Mouse (Mus musculus) right cerebral cortex, adult 2 months (tissue): ENCODE data around the gene Ctsk.

ENCODE experiments used
- DNase-seq, 2 experiments: peaks; one replicate each; pipeline ENCODE4 v3.0.0; 2021 to 2022; ENCODE audit warnings: low spot score in 2 of 2

Gene Ctsk

DNA sequence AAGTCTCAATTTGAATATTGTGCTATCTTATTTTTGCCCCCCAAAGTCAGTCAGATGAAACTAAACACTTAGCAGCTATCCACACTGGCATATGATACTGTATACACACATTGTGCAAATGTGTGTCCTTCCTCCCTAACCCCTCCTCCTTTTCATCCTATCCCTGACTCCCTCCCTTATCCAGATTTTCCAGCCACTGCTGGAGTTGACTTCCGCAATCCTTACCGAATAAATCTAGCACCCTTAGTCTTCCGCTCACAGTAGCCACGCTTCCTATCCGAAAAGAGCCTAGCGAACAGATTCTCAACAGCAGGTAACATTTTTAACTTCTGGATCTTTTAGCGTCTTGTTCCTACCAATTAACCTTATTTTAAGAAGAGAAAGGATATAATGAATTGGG, at the start of gene Ctsk:
Gene Ctsk, plus strand, starts transcription at position 233 of the 400 bp plus-strand sequence.
- DNase-seq: no peak

DNA sequence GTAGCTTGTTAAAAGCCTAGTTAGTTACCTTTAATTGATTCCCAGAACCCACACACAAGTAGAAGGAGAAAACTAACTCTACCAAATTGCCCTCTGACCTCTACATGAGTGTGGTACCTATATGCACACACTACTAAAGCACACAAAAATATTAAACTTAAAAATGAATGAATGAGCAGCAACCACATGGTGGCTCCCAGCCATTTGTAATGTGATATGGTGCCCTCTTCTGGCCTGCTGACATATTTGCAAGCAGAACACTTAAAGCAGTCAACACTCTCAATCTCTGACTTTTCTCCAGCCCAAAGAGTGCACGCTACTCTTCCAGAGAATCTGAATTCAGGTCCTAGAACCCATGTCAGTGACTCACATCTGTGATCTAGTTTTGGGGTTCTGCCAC, 48.6 kb upstream of the Ctsk start:
- peak; percentile 36 to 50 for DNase-seq

DNA sequence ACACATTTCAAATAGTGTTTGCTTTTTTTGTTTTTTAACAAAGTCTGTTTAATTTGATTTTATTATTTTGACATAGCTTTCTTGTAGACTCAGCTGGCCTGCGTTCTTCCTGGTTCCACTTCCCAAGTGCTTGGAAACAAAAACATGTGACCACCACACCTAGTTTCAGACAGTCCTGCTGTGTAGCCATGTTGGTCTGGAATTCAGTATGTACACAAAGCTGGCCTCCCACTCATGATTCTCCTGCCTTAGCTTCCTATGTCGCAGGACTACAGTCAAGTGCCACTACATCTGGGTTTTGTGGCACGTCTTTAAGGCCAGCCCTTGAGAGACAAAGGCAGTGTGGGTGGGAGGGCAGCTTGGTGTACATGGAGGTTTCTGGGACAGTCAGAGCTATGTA, 48.1 kb upstream of the Ctsk start:
- no peak for DNase-seq

DNA sequence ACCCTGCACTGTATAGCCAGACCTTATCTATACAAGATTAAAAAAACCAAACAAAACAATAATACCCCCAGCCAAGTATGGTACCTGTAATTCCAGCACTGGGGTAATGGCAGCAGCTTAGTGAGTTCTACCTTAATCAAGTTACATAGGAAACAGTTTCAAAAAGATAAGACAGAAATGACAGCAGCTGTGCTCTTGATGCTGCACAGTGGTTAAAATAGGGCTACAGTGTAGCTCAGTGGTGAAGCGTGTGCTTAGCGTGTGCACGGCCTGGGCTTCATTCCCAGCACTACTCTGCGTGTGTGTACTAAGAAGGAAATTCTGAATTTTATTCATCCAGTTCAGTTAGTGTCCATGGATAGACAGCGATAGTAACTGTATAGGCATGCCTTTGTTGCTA, 42.7 kb upstream of the Ctsk start:
- no peak for DNase-seq

DNA sequence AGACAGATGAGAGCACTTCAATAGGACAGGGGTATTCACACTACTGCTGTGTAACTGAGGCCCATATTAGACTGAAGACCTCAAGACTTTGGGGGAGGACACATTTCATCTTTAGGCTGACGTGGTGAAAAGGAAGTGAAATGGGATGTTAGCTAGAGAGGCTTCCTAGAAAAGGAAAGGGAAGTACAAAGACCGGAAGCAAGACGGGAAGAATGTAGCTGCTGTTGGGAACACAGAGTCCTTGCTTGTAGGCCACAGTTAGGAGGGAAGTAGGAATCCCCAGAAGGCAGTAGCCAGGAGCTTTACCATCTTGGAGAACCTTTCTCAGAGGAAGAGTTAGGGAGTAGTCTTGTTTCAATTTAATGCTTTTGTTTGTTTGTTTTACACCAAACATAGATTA, 41.3 kb upstream of the Ctsk start:
- no peak for DNase-seq

DNA sequence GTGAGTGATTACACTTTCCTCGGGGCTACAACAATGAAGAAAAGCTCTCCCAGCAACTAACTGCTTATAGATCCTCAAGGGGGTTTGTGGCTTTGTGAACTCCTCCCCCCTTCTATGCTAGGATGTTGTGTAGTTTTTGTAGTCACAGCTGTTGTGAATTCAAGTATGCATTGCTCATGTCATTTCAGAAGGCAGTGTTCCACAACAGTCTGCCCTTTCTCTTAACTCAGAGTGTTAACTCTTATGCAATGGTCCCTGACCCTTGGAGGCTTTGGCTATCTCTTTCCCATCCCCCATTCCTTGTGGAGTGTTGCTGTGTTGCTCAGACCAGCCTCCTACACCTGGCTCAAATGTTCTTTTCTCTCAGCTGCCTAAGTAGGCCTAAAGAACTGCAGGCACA, 39.7 kb upstream of the Ctsk start:
- DNase-seq: no peak

DNA sequence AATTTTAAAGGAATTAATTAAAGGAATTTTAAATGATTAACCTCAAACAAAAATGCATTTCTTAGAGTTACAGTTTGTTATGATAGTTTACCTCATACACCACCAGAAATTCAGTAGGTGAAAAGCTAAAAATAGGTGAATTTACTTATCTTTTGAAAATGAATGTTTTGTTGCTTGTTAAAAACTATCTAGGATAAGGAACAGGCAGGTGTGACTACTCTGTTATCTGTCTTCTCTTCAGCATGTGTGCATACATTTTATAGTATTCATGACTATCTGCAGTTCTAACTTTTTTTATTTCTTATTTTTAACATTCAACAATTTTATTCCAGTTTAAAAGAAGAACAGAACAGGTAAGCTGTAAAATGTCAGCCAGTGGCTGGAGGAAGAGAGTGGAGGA, 35.2 kb upstream of the Ctsk start:
- DNase-seq: no peak

DNA sequence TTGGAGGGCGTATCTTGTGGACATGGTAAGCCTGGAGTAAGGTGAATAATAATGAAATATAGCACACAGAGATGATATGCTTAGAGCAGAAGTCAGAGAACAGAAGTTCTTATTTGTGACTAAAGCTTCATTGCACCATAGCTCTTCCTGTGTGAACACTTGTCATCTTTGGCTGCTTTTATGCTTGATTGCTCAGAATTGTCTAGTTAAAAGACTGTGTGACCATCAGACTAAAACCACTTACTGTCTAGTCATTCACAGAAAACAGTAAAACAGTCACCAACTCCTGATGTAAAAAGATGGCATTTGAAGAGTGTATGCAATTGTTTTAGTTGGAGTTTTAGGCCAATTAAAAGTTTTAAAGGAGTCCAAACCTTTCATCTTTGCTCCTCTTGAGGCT, 20.1 kb upstream of the Ctsk start:
- DNase-seq: no peak

DNA sequence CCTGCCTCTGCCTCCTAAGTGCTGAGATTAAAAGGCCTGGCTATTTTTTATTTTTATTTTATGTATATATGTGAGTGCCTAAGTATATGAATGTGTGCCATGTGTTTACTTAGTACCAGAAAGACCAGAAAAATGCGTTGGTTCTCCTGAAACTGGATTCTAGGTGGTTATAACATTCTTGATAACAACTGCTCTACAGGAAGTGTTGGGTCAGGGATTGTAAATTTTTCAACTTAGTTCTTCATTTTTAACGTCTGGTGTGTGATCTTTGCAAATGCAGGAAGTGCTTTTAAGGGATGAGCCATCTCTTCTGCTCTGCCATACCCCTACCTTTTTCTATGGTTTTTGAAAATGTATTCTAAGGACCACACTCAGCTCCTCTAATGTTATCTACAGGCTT, 12.6 kb upstream of the Ctsk start:
- DNase-seq: no peak

DNA sequence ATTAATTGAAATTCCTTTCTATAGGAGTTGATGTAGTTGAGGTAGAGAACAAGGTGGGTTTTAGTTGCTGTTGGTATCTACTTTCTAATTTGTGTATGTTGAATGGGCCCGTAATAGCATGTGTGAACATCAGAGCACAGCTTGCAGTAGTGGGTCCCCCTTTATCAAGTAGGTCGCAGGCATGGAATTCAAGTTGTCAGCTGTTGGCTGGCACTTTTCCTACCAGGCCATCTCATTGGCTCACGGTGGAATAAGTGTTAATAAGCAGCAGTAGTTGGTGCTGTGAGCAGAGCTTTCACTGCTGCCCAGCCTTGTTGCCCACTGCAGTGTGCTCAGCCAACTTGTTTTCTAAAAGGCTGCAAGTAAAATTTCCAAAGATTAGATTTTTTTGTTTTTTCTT, 10.4 kb upstream of the Ctsk start:
- no peak for DNase-seq

DNA sequence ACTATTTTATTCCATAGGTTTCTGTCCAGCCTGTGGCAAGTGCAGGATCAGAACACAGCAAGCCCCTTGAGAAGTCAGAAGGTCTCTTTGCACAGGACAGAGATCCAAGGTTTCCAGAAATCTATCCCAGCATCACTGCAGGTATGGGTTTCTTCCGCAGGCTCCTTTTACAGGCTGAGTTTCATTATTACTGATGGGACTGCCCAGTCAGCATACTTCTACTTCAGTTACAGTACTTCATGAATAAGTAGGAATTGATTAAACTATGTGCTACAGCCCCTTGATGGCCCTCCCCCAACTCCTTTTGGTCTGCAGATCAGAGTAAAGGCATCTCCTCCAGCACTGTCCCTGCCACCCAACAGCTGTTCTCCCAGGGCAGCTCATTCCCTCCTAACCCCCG, 8.8 kb upstream of the Ctsk start:
- no peak for DNase-seq

DNA sequence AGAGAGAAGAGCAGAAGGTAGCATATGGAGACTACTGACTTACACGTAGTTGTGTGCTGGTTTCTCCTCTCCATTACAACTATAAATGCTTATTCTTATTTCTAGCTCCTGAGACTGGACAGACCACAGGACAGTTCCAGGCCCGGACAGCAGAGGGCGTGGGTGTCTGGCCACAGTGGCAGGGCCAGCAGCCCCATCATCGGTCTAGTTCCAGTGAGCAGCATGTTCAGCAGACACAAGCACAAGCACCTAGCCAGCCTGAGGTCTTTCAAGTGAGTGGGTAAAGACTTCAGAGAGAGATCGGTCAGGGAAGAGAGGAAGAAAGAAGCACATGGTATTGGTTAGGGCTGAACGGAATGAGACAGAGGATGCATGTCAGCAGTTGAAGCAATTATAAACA, 4.7 kb upstream of the Ctsk start:
- peak; percentile 50 to 57 for DNase-seq

DNA sequence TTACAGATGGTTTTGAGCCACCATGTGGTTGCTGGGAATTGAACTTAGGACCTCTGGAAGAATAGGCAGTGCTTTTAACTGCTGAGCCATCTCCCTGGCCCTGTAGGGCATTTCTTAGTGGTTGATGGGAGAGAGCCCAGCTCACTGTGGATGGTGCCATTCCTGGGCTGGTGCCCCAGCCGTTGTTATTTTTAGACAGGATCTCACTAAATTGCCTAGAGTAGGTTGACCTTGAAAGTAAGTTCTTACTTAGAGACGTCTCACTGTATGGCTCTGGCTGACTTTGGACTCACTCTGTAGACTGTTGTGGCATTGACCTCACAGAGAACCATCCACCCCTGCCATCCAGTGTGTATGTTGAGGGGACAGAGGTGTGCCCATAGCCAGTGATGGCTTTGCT, 827 bp upstream of the Ctsk start:
- DNase-seq: no peak

DNA sequence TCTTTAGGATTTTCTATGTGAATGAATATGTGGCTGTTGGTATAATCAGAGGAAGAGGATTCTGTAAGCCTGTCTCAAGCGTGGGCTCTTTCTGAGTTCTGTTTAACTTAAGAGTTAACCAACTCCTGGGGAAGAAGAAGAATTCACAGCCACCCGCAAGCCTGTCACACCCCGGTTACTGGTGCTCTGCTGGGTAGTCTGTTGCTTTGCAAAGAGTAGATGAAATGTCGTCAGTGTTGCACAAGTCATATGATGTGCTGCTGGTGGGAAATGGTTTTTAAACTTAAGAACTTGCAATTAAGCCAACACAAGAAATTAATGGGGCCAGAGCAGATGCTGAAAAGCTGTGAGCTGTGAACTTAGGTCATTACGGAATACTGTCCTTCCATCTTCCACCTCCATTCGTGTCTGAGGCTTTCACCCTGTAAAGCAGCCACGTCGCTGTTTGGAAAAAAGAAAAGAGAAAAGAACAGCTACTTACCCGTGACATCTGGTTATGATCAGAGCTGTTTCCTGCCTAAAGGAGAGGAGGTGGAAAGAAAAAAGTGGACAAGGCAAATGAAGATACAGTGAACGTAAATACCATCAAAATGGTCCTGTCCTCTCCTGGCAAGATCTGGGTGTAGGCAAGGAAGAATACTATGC, 562 bp downstream of the Ctsk start:
- peak; percentile 36 to 40 for DNase-seq

DNA sequence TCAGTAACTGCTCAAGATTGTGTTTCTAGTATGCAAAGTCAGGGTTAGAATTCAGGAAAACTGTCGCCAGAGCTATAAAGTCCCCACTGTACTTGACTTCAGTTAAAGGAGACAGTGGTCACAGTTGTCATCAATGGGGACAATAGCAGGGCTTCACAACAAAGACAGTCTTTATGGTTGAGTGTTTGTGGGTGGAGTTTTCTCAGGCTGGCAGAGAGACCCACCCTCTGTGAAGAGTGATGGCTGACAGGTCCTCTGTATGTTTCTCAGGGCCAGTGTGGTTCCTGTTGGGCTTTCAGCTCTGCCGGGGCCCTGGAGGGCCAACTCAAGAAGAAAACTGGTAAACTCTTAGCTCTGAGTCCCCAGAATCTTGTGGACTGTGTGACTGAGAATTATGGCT, 3.3 kb downstream of the Ctsk start:
- no peak for DNase-seq

DNA sequence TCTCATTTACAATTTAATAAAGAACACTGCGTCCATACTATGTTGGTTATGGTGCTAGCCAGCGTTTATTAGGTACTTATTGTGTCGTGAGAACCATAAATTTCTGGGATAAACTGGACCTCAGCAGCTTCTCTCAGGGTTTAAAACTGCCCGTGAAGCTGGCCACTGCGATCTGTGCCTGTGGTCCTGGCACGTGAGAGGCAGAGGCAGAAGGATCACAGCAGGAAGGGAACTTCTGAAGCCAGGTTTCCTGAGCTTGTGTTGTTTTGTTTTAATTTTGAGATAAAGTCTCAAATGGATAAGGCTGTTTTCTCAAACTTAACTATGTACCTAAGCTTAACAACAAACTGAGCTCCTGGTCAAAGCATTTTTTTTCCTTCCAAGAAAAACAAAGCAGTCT, 10.3 kb downstream of the Ctsk start:
- no peak for DNase-seq

DNA sequence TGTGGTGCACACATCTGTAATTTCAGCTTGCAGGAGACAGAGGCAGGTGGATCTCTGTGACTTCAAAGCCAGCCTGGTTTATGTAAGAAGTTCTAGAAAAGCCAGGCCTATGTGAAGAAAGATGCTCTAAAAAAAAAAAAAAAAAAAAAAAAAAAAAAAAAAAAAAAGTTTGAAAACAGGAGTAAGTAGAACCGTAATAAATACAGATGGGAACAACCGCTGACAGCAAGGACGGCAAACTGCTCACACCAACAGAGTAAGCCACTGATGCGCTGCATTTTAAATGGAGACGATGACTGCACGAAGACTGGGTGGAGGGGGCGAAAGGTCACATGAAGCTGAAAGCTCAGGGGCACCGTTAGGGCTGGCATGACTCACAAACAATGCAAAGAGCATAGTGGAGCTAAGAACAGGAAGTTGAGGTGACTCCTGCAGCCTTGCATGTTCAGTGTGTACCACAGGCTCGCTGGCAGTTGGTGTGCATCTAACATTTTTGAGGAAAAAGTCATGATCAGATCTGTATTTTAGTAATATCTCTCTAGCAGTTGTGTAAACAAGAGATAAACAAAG, 12.6 kb downstream of the Ctsk start:
- no peak for DNase-seq

DNA sequence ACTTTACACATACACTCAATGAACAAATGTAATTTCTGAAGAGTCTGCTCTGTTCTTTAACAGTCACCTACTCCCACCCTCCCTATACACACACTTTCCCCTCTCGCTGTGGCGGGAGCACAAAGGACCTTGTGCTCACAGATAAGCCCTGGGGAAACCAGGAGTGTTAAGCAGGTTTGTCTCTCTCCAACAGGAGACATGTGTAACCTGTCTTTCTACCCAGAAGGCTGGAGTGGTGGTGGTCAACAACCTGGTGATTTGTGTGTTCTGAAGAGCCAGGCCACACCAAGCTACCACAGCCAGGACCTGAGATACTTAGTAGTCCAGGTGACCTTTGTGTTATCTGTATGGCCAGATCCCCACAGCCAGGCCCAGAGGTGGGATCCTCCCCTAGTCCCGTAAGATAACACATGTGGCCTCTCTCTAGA, 17.6 kb downstream of the Ctsk start:
- DNase-seq: no peak

DNA sequence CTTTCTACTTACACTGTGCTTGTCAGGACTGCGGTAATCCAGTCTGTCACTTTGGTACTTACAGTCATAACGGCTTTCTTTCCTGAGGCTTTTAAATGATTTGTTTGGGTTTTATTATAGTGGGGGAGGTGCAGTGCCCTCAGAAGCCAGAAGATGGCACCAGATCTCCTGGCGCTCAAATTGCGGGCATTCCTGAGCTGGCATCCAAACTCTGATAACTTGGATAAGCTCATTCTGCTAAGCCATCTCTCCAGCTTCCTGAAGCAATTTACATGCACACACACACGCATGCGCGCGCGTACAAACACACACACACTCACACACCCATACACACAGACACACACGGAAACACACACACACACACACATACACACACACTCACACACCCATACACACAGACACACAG, 18.4 kb downstream of the Ctsk start:
- DNase-seq: peak; percentile 82 to 83

DNA sequence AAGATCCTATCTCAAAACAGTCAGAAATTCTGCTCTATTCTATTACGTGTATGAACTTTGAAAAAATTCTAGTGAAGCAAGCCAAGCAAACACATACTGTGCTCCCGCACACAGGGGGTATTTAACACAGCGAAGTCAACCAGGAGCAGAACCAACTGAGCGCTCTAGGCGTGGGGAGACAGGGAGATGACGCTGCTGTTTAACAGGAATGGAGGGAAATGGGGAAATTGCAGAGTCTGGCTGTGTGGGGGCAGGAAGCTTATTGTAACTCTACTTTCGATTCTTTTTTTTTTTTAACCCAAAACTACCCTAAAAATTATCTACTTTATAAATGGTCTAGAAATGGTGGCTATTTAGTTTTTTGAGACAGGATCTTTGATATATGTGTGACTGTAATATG, 19.8 kb downstream of the Ctsk start:
- DNase-seq: no peak

DNA sequence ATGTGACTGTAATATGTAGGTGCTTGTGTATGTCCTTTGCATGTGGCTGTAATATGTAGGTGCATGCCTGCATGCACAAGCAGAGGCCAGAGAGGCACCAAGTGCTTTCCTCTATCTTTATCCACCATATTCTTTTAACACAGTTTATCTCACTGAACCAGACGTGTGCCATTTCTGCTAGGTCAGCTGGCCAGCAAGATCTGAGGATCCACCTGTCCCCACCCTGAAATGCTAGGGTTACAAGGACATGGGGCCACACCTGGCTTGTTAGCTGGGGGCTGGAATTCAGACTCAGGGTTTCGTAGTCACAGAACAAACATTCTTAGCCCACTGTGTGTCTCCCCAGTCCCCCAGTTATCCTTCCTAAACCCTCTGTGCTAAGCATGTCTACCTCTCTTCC, 20.3 kb downstream of the Ctsk start:
- DNase-seq: no peak

DNA sequence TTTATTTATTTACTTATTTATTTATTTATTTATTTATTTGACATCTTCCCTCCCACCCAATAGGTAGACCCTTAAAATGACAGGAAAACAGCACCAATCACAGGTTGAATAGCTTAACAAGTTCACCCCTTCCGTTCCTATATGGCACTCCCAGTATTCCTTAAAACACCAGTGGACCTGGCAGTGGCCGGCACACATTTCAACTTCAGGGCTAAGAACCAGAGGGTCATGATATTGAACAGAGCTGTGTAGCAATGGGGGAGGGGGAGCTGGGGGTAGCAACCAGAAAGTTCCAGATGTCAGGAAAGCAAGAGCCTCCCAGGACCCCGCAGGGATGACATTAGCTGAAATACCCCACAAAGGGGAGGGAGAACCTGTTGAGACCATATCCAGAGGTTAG, 21.0 kb downstream of the Ctsk start:
- DNase-seq: no peak

DNA sequence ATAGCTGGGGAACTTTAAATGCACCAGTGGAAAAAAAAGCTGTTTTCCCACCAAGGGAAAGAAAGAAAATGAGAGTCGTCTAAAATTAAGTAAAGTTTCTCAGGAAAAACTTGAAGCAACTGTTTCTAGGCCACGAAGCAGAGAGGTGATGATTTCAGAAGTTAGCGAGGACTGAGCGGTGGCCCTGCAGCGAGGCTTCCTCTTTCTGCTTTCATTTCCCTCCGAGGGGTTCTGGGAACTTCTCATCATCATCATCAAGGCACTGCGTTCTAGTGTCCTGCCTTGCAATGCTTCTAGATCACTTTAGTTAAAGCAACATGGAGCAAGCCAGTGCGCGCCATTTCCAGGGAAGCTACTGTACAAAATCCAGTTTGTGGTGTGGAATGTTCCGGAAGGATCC, 22.1 kb downstream of the Ctsk start:
- DNase-seq: no peak

DNA sequence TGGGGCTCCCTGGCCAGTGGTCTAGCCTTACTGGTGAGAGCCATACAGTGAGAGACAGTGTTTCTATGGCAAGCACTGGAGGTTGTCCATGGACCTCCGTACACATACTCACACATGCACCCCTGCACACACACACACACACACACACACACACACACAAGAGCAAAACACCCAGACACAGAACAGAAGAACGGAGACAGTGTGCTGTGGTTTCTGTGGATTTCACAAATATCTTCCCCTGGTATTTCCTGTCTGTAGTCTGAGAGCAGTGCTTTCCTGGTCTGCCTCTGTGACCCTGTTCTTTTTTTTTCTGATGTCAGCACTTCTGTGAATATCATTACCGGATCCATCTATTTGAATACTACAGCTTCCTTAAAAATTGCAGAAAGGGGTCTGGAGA, 24.6 kb downstream of the Ctsk start:
- DNase-seq: no peak
